Mouse (Mus musculus): ENCODE results near the gene Oas1c. TPM values are rescaled to one million over a fixed set of nuclear protein-coding genes. Genes with fewer than 3 reads are reported as not detected.
"Not testable (repeated sequence)": the region's sequence is repeated elsewhere in the genome, so short reads cannot be mapped to it uniquely, and the experiment has no call there.

Gene Oas1c
- polyA plus RNA-seq, 1 experiment from 2014 or later = 0.27 TPM

DNA sequence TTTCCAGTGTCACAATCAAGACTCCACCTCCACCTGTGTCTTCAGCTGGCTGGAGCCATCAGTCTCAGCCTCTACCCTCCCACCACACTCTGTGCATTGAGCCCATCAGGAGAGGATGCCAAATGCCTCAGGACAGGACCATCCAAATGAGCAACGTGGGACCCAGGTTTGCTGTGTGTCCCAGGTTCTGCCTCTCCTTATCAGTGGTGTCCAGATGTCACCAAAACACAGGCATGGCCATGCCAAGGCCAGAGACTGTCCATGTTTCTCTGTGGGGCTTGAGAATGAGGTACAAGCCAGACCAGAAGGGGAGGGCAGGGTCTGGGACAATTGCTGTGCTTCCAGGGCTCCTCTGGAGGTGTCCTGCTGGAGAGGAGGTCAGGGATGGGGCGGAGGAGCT, 13.4 kb downstream of the Oas1c start:
- 64% methylated on average over 2 of the region's 2 CpGs for WGBS
- DNase-seq (ENCODE audit: low spot score); H3K4me2 ChIP-seq (ENCODE audit: low read depth, low read length); H3K27me3 ChIP-seq (ENCODE audit: control insufficient read depth, insufficient read depth, low read length); H3K27ac ChIP-seq (replicated peaks; ENCODE audit: low read depth, low read length); H3K9ac ChIP-seq (replicated peaks; ENCODE audit: low read length); H3K4me1 ChIP-seq (ENCODE audit: control insufficient read depth, insufficient read depth, low read length); ATAC-seq (replicated peaks; ENCODE audit: insufficient number of reproducible peaks, low FRiP score, low TSS enrichment, low read depth); H3K9me3 ChIP-seq (replicated peaks; ENCODE audit: control insufficient read depth, low read length); H3K4me3 ChIP-seq (ENCODE audit: low read depth, low read length); H3K36me3 ChIP-seq (replicated peaks; ENCODE audit: control insufficient read depth, insufficient read depth, low read depth, low read length): not testable (repeated sequence)

DNA sequence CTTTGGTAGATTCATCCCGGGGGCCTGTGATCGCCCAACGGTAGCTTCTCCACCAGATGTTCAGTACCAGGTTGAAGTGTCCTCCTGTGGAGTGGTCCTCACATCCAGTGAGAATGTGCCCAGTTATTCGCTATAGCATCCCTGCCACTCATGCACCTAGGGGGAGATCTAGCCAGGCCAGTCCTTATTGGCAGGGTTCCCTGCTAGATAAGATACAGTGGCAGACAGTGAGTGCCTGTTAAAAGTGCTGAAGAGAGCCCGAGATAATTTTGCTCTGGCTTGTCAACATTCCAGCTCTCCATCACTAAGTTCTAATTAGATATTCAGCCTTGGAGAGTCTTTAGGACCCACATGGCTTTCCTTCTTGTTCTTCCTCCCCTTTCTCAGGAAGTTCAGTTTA, 14.2 kb downstream of the Oas1c start:
- H3K4me3 ChIP-seq (ENCODE audit: low read depth, low read length); H3K9ac ChIP-seq (replicated peaks; ENCODE audit: low read length); H3K4me1 ChIP-seq (ENCODE audit: control insufficient read depth, insufficient read depth, low read length); DNase-seq (ENCODE audit: low spot score); H3K27me3 ChIP-seq (ENCODE audit: control insufficient read depth, insufficient read depth, low read length); H3K9me3 ChIP-seq (replicated peaks; ENCODE audit: control insufficient read depth, low read length); H3K4me2 ChIP-seq (ENCODE audit: low read depth, low read length); H3K27ac ChIP-seq (replicated peaks; ENCODE audit: low read depth, low read length); ATAC-seq (replicated peaks; ENCODE audit: insufficient number of reproducible peaks, low FRiP score, low TSS enrichment, low read depth); H3K36me3 ChIP-seq (replicated peaks; ENCODE audit: control insufficient read depth, insufficient read depth, low read depth, low read length): not testable (repeated sequence)
- 80% methylated on average over 5 of the region's 5 CpGs for WGBS

DNA sequence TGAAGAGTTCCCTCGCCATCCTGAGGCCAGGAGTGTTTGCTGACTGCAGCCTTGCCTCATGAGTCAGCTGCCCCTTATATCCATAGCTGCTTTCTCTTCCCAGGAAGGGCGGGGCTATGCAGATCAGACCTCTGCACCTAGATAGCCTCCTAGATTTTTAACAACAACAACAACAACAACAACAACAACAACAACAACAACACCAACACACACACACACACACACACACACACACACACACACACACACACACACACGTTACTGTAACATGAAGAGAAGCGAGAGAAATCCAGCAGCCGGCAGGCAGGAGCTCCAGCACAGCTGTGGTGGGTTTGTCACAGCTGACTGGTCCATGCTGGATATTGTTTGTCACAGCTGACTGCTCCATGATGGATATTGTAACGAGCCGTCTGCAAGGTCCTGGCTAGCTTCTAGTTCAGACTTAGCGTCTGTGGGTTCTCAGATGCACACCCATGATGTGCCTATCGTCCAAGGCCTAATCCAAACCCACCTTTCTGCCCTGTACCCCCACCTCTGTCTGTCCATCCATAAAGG, 16.8 kb downstream of the Oas1c start, which contains the start of gene Oas1e:
Oas1e (minus strand) TSS at position 51 of the 555 bp plus-strand sequence.
- H3K4me1 ChIP-seq (ENCODE audit: control insufficient read depth, insufficient read depth, low read length); H3K27ac ChIP-seq (replicated peaks; ENCODE audit: low read depth, low read length); H3K9me3 ChIP-seq (replicated peaks; ENCODE audit: control insufficient read depth, low read length): not testable (repeated sequence)

GRCm38 (mm10) chr5:120793043-120793442, 19.3 kb downstream of the Oas1c start:
- no peak overlapping the region for H3K27ac ChIP-seq (replicated peaks; ENCODE audit: low read depth, low read length)
- ATAC-seq (replicated peaks; ENCODE audit: insufficient number of reproducible peaks, low FRiP score, low TSS enrichment, low read depth) = no peak
- 38% methylated on average over 2 of the region's 2 CpGs for WGBS

More for the DNA sequence above, 16.8 kb downstream of the Oas1c start, which contains the start of gene Oas1e:
- not testable (repeated sequence) for H3K9ac ChIP-seq (replicated peaks; ENCODE audit: low read length); H3K36me3 ChIP-seq (replicated peaks; ENCODE audit: control insufficient read depth, insufficient read depth, low read depth, low read length); DNase-seq (ENCODE audit: low spot score); ATAC-seq (replicated peaks; ENCODE audit: insufficient number of reproducible peaks, low FRiP score, low TSS enrichment, low read depth); H3K4me3 ChIP-seq (ENCODE audit: low read depth, low read length); H3K27me3 ChIP-seq (ENCODE audit: control insufficient read depth, insufficient read depth, low read length); H3K4me2 ChIP-seq (ENCODE audit: low read depth, low read length)
- 71% methylated on average over 9 of the region's 9 CpGs for WGBS

GRCm38 (mm10) chr5:120787042-120787441, 25.3 kb downstream of the Oas1c start:
- H3K36me3 ChIP-seq (replicated peaks; ENCODE audit: control insufficient read depth, insufficient read depth, low read depth, low read length) = no peaks in the 10 kb centered on the region

More at GRCm38 (mm10) chr5:120793043-120793442, 19.3 kb downstream of the Oas1c start:
- H3K27me3 ChIP-seq (ENCODE audit: control insufficient read depth, insufficient read depth, low read length) = no peaks in the 10 kb centered on the region
- H3K9me3 ChIP-seq (replicated peaks; ENCODE audit: control insufficient read depth, low read length) = no peaks in the 10 kb centered on the region
- H3K36me3 ChIP-seq (replicated peaks; ENCODE audit: control insufficient read depth, insufficient read depth, low read depth, low read length) = no peaks in the 10 kb centered on the region
- no peak overlapping the region for H3K9ac ChIP-seq (replicated peaks; ENCODE audit: low read length)
- H3K4me2 ChIP-seq (ENCODE audit: low read depth, low read length) = no peak overlapping the region
- no peak overlapping the region for H3K4me3 ChIP-seq (ENCODE audit: low read depth, low read length)
- no peaks in the 10 kb centered on the region for H3K4me1 ChIP-seq (ENCODE audit: control insufficient read depth, insufficient read depth, low read length)
- peak; percentile 54 for DNase-seq (ENCODE audit: low spot score)

DNA sequence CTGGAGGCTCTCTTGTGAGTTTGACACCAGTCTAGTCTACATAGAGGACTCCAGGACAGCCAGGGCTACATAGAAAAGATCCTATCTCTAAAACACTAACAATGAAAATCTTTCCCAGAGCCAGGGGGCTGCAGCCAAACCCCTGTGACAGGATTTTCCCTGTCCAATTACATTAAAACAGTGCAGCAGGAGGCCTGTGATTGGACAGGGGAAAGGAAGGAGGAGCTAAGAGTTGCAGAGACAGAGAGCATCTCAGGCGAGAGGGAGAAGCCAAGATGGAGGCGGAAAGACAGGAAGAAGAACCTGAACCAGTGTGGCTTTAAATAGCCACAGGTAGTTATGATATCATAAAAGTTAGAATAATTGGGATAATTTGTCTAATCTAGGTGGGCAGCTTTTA, 29.9 kb downstream of the Oas1c start:
- Histone ChIP-seq H3K4me3 (ENCODE audit: low read depth, low read length) (no peak overlapping the region), H3K4me1 (ENCODE audit: control insufficient read depth, insufficient read depth, low read length) (no peaks in the 10 kb centered on the region), H3K4me2 (ENCODE audit: low read depth, low read length) (no peak overlapping the region), H3K9ac (replicated peaks; ENCODE audit: low read length) (no peak overlapping the region), H3K9me3 (replicated peaks; ENCODE audit: control insufficient read depth, low read length) (no peaks in the 10 kb centered on the region), H3K27me3 (ENCODE audit: control insufficient read depth, insufficient read depth, low read length) (no peaks in the 10 kb centered on the region), H3K36me3 (replicated peaks; ENCODE audit: control insufficient read depth, insufficient read depth, low read depth, low read length) (no peaks in the 10 kb centered on the region), H3K27ac (replicated peaks; ENCODE audit: low read depth, low read length) (no peak overlapping the region)
- ATAC-seq (replicated peaks; ENCODE audit: insufficient number of reproducible peaks, low FRiP score, low TSS enrichment, low read depth) (no peak), DNase-seq (ENCODE audit: low spot score) (no peak)
- WGBS = 74% methylated on average over 2 of the region's 2 CpGs

More at GRCm38 (mm10) chr5:120787042-120787441, 25.3 kb downstream of the Oas1c start:
- 57% methylated on average over 3 of the region's 3 CpGs for WGBS
- Histone ChIP-seq H3K27ac (replicated peaks; ENCODE audit: low read depth, low read length) (no peak overlapping the region), H3K9ac (replicated peaks; ENCODE audit: low read length) (no peak overlapping the region), H3K4me3 (ENCODE audit: low read depth, low read length) (no peak overlapping the region), H3K9me3 (replicated peaks; ENCODE audit: control insufficient read depth, low read length) (no peaks in the 10 kb centered on the region), H3K4me2 (ENCODE audit: low read depth, low read length) (no peak overlapping the region), H3K4me1 (ENCODE audit: control insufficient read depth, insufficient read depth, low read length) (no peaks in the 10 kb centered on the region), H3K27me3 (ENCODE audit: control insufficient read depth, insufficient read depth, low read length) (no peaks in the 10 kb centered on the region)
- ATAC-seq (replicated peaks; ENCODE audit: insufficient number of reproducible peaks, low FRiP score, low TSS enrichment, low read depth) = no peak
- DNase-seq (ENCODE audit: low spot score) = no peak

GRCm38 (mm10) chr5:120781646-120782045, 30.7 kb downstream of the Oas1c start:
- Histone ChIP-seq H3K27ac (replicated peaks; ENCODE audit: low read depth, low read length) (no peak overlapping the region), H3K4me3 (ENCODE audit: low read depth, low read length) (no peak overlapping the region), H3K4me1 (ENCODE audit: control insufficient read depth, insufficient read depth, low read length) (no peaks in the 10 kb centered on the region), H3K36me3 (replicated peaks; ENCODE audit: control insufficient read depth, insufficient read depth, low read depth, low read length) (no peaks in the 10 kb centered on the region), H3K4me2 (ENCODE audit: low read depth, low read length) (no peak overlapping the region), H3K9ac (replicated peaks; ENCODE audit: low read length) (no peak overlapping the region), H3K9me3 (replicated peaks; ENCODE audit: control insufficient read depth, low read length) (no peaks in the 10 kb centered on the region), H3K27me3 (ENCODE audit: control insufficient read depth, insufficient read depth, low read length) (no peaks in the 10 kb centered on the region)
- DNase-seq (ENCODE audit: low spot score) (no peak), ATAC-seq (replicated peaks; ENCODE audit: insufficient number of reproducible peaks, low FRiP score, low TSS enrichment, low read depth) (no peak)
- 100% methylated on average over 1 of the region's 1 CpGs for WGBS

DNA sequence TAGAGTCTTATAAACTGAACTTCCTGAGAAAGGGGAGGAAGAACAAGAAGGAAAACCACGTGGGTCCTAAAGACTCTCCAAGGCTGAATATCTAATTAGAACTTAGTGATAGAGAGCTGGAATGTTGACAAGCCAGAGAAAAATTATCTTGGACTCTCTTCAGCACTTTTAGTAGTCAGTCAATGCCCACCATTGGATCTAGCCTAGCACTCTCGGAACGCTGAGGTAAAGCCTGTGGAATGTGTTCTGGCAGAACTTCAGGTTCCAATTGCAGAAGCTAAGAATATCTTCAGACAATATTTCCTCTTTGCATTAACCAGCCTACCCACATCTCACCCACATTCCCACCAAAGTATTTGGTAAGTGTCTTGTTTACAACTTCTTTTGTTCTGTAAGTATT, 32.4 kb downstream of the Oas1c start:
- no peaks in the 10 kb centered on the region for H3K9me3 ChIP-seq (replicated peaks; ENCODE audit: control insufficient read depth, low read length)
- DNase-seq (ENCODE audit: low spot score) (no peak), ATAC-seq (replicated peaks; ENCODE audit: insufficient number of reproducible peaks, low FRiP score, low TSS enrichment, low read depth) (no peak)
- H3K4me3 ChIP-seq (ENCODE audit: low read depth, low read length) = no peak overlapping the region
- H3K27ac ChIP-seq (replicated peaks; ENCODE audit: low read depth, low read length) = no peak overlapping the region
- no peaks in the 10 kb centered on the region for H3K27me3 ChIP-seq (ENCODE audit: control insufficient read depth, insufficient read depth, low read length)
- WGBS = 66% methylated on average over 3 of the region's 3 CpGs
- no peak overlapping the region for H3K9ac ChIP-seq (replicated peaks; ENCODE audit: low read length)
- H3K4me1 ChIP-seq (ENCODE audit: control insufficient read depth, insufficient read depth, low read length) = no peaks in the 10 kb centered on the region; the same call in 1 of the 2 replicates
- no peak overlapping the region for H3K4me2 ChIP-seq (ENCODE audit: low read depth, low read length)
- no peaks in the 10 kb centered on the region for H3K36me3 ChIP-seq (replicated peaks; ENCODE audit: control insufficient read depth, insufficient read depth, low read depth, low read length)

Measured in embryonic facial prominence, embryonic 11.5 days (tissue).